Mouse (Mus musculus) c-Kit-negative CD71-positive TER-119-positive erythroid progenitor cells, embryonic 14.5 days (primary cell): ENCODE measurements around the gene Mdk.

Experiments used
- DNase-seq: peaks from one replicate; pipeline ENCODE4 v3.0.0-alpha.2; 2013; ENCODE audit warnings: low read depth, low spot score

The Mdk gene

DNA sequence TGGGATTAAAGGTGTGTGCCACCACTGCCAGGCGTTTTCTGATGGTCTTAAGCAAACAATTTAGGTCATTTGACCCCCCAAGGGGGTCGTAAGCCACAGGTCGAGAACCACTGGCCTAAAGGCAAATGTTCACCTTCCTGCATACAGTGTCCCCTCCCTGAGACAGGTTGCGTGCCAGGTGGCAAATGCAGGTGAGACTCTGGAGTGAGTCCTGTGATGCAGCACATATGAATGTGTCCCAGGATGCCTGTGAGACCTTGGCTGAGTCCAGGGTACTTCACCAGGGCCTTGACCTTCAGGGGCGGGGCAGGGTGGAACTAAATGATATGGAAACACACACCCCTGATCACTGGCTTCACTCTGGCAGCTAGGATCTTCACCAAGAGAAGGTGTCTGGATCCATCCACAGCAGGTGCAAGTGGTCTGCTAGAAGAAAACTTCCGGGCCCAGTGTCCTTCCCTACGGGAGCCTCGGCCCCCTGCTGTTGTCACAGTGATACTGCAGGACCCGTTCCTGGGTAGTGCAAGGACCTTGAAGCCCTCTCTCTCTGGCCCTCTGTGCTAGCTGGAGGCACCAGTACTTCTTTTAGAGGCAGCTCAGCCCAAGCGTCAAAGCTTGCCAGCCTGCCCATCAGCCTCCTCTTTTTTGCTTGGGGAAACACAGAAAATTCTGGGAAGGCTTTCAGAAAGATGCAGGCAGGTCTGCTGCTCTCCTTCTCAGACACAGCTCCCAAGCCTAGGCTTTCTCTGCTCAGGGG lies 26.8 kb upstream of the Mdk start:
- DNase-seq, result no peak

DNA sequence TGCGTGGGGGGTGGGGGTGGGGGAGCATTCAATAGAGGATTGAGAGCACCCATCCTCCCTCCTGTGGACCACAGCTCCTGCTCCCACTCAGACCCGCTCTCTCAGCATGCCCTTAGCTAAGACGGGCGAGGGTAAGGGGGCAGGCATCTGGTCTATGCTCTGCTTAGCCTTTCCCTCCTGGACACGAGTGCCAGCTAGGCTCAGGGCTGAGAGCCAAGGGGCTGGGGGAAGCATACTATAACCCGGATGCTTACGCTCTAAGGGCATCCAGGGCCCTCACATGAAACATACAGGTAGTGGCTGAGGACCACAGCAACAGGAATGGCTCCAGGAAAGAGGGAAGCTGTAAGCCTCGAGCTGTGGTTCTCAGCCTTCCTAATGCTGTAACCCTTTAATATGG lies 26.0 kb upstream of the Mdk start:
- no peak for DNase-seq

- no peak for DNase-seq
Measured at GRCm38 (mm10) chr2:91957096-91957495, 25.0 kb upstream of the Mdk start.

DNA sequence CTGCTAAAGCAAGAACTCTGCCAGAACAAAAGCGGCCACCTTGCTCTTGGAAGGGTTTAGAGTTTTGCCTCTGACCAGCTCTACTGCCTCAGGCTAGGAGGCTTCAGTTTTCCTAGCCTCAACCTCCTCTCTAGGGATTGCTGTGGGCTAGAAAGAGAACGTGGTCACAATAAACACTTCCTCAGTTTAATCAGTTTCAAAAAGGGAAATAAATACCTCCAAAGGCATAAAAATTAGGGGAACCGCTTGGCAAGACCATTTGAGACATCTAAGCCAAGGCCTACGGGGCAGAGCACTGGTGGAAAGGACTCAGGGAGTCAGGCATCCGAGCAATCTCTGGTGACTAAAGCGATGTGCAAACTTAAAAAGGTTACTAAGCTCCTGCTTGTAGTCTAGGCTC lies 23.8 kb upstream of the Mdk start:
- DNase-seq, result no peak

DNA sequence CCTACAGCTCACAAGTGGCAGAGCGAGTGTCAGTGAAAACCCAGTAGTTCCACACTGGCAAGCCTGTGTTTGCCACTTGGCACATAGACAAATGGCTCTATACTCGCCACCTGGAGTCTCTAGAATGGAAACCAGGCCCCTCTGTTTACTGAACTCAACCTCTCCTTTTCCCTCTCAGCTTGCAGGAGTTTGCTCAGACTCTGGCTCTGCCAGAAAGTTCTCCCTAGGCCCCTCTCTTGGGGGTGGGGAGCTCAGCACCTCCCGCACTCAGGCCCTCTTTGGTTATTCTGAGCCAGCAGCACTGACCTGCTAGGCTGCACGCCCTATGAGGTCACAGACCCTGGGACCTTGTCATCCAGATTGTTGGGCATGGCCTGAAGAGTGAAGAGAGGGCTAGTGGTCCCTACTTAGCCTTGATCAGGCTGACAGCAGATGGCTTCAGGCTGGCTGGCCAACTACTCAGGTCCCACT lies 23.1 kb upstream of the Mdk start:
- no peak for DNase-seq

DNA sequence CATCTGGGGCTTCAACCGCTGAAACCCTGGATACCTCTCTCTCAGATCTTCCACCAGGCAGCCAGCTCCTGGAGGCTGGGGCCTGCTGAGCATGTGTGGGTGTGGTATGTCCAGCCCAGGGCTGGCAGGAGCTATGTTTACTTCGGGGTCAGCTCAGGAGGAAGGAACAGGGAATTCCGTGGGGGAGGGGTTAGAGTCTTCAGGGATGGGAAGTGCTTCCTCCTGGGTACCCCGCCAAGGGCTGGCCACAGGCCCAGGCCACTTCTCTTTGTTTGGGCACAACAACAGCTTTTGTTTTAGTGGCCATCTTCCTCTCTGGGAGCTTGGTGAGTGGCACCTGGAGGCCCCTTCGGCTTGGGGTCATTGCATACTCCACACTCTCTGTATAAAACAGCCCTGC lies 21.7 kb upstream of the Mdk start:
- DNase-seq, result no peak

DNA sequence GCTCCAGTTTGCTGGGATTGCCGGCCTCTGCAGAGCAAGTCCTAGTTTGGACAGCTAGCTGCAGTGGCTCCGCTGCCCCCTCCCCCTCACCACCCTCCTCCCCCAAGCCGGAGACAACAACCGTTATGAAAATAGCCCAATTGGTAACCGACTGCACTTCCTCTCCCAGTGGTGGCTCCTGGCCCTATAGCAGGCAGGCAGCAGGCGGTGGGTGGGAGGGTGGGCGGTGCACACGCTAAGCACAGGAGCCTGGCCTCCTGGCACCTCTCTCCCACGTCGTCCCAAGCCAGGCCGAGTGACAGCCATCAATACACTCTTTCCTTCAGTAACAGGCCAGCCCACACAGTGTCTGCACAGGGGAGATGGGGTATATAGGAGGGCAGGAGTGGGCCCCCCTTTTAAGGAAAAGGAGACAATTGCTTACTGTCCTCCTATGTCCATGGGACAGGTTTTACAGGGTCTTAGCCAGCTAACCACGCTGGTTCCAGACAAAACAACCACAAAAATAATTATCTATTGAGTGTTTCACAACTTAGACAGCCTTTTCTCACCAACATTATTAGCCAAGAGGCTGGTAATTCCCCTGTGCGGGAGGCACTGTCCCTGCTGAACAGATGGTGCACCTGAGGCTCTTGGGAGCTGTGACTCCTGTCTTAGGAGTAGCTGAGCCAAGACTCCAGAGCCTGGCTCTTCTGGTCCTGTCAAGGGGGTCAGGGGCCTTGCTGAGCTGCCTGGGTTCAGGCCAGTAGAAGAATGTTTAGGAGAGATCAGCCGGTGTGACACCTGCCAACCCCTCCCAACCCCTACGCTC lies 18.4 kb upstream of the Mdk start:
- no peak for DNase-seq

DNA sequence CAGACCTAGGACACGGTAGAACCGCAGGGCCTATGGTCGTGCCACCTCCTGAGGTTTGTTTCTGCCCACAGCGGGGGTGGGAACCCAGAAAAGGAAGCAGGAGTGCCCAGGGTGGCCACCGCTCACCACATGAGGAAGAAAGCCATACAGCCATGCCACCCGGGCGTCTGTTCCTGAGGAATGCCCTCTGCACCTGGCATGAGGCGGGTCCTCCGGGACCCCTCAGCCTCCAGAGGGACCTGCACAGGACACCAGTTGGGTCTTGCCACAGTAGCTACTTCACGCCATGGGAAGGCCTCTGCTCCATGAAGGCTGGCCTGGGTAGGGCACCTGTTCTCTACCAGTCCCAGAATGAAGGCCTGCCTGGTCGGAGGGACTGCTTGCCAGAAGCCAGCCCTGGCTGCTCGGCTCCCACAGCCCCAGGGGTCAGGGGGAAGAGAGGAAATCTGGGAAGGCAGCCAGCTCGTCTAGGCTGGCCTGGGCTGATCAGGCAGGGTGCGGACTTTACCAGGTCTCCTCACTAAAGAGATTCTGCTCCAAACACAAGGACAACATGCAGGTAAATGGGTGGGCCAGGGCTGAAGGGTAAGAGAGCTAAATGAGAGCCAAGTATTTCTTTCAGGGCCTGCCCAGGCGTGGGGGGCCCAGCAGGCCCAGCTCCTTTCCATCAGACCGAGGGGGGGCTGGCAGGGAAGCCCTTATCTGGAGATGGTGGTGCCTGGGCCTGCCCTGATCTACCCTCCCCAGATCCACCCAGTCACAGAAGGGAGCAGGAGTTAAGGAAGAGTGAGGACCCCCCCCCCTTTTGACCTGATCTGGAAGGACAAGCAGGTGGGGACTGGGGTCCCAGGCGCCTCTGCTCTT lies 17.5 kb upstream of the Mdk start:
- DNase-seq, result no peak

DNA sequence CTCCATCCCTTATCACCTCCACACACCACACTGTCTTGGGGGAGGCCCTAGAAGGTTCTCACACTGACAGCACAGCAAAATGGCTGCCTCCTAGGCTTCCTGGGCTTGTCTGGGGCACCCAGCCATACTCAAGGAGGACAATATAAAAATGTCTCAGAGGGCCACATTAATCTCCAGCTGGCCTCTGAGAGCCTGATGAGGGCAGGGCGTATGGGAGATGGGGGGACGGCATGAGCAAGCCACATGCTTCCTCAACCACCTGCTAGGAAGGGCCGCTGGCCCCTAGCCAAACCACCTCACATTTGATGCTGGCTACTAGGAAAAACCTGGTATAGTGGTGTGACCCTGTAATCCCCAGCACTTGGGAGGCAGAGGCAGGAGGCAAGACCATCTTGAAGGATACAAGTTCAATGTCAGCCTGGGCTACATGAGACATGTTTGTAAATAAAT lies 16.7 kb upstream of the Mdk start:
- DNase-seq, result no peak

GRCm38 (mm10) chr2:91948151-91948509 lies 16.0 kb upstream of the Mdk start:
- no peak for DNase-seq

- no peak for DNase-seq
Measured at GRCm38 (mm10) chr2:91947397-91948150, 15.5 kb upstream of the Mdk start.

GRCm38 (mm10) chr2:91946836-91947235 lies 14.7 kb upstream of the Mdk start:
- no peak for DNase-seq

DNA sequence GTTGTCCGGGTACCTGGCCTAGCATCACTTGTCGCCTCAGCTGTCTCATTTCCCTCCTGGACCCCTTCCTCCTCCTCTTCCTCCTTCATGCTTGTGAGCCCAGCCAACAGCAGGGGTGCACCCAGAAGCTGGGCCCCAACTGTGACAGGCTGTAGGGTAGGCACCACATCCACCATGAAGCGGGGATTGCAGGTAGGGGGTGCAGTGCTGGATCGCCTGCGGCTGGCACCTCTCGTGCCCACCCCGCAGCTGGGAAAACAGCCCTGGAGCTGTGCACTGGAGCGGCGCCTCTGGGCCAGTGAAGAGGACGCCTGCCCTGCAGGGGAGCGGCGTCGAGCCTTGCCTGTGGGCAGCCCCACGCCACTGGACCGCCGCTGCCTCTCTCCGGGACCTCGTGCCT lies 13.4 kb upstream of the Mdk start, which contains the start of gene Gm9821:
TSS of gene Gm9821 (plus strand) at position 221 of the 400 bp plus-strand sequence.
- DNase-seq, result no peak

DNA sequence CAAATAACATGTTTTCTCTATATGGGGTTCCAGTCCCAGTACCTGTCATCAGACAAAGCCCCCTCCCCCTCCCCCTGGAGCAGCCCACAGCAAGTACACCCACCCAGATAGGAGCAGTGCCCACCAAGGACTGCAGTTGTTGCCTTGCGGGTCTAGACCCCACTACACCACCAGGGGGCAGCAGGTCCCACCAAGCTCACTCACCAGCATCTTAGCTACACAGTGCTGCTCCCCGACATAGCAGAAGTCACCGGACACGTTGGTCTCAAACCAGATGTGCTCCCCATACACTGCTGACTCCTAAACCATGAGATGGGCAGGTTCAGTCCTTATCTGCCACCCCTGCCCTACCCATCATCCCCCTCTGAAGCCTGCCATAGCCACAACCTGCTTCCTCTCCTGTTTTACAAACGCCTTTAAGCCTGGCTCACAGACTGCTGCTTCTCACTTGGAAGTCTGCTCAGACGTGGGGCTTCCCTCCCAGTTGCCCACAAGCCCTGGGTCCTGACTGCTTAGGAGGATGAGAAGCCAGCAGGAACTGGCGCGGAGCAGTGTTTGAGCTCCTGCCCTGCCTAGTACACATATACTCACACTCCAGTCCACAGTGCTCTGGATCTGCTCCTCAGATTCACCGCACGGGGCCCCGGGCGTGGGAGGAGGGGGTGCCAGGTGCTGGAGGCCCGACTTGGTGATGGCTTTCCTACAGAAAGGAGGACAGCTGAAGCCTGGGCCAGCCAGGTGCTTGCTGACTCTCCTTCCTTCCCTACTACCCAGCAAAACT lies 12.3 kb upstream of the Mdk start:
- DNase-seq, result no peak

DNA sequence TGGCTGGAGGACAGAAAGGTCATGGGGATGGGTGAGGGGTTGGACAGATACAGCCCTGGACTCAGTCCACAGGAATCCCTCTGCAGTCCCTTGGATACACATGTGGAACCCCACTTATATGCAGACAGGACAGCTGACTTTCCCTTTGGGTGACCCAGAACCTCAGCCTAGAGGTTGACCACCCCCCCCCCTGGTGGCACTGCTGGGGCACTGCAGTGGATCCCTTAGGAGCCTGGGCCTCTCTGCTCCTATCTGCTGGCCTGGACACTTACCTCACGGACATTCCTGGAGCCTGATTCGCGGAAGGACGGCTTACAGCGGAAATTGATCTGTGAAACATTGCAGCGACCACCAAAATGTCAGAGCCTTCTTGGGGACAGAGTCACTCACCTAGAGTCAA lies 10.3 kb upstream of the Mdk start:
- DNase-seq, result no peak

GRCm38 (mm10) chr2:91939303-91939935 lies 7.3 kb upstream of the Mdk start:
- no peak for DNase-seq

DNA sequence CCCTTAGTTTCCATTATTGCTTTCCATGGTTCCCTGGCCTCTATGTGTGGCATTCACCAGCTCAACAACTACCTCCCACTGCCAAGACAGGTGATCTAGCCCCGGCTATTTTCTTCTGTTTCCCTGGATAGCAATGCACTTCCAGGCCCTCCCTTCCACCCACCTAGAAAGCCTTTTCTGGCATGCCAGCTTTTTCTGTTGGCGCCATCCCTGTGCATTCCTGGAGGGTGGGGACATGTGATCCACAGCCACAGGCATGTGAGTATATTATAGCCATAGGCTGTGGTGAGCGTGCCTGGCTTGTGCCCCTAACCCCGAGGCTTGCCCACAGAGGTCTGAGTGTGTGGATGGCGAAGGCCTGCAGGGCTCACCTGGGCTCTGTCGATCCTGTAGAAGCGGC lies 4.1 kb upstream of the Mdk start:
- DNase-seq, result no peak

GRCm38 (mm10) chr2:91934826-91935525 lies 2.9 kb upstream of the Mdk start:
- no peak for DNase-seq

DNA sequence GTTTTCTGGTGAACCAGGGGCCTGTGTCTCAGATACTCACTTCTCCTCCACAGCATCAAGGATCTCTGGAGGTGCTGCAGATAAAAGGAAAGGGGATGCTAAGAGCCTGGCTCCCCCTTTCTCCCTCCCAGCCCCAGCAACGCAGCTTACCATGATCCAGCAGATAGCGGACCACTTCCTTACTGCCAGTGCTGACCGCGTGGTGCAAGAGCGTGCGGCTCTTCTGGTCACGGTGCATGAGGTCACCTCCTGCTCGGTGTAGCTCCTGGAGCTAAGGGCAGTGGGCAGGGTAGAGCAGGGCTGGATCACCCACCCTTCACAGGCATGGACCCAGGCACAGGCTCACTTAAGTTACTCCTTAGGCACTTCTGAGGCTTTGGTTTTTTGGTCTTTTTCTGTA lies 1.9 kb upstream of the Mdk start:
- no peak for DNase-seq
